Comparison of ENCODE assay signal across 15 mouse cellular contexts in the genomic region with DNA sequence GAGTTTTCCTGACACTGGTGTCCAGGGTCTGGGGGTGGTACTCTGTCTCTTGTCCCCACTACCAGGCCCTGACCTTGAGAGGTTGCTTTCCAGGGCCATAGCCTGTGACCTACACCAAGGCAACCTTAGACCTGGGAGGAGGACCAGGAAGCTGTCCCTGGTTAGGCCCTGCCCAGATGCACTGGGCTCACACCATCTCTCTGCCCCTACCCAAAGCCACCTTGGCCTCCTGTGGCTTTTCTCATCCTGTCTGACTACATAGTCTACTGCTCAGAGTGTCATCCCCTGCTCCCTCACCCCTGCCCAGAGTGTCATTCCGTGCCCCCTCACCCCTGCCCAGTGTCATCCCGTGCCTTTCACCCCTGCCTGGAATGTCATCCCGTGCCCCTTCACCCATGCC. TPM values are rescaled to one million over a fixed set of nuclear protein-coding genes. Genes with fewer than 3 reads are reported as not detected.
DNase-seq lines count a peak whose midpoint lies in the region; ATAC-seq lines count a peak whose summit lies in the region.
"Had no signal": no experiment of that assay in that cellular context is flagged by ENCODE, and none has a peak within 500 bp of the region (broad histone marks: within the 10 kb centered on the region; RNA-seq: fewer than 3 reads in every experiment).

No protein-coding gene starts in this region.

- peaks cover 25% of the 10 kb centered on the region for H3K4me1 ChIP-seq in heart, embryonic 11.5 days (ENCODE audit: control insufficient read depth, insufficient read depth, low read length)
- H3K4me1 ChIP-seq in liver, embryonic 15.5 days (replicated peaks): peaks cover 84% of the 10 kb centered on the region
- peaks cover 9% of the 10 kb centered on the region for H3K4me1 ChIP-seq in neural tube, embryonic 13.5 days (replicated peaks)
- H3K4me1 ChIP-seq: embryonic facial prominence, embryonic 13.5 days had no signal

- no peak overlapping the region for H3K4me3 ChIP-seq in heart, embryonic 11.5 days (ENCODE audit: low read depth, low read length)
- H3K4me3 ChIP-seq in liver, embryonic 15.5 days (replicated peaks): peak overlapping the region; percentile 43
- H3K4me3 ChIP-seq in neural tube, embryonic 13.5 days: no peak overlapping the region
- H3K4me3 ChIP-seq: embryonic facial prominence, embryonic 13.5 days; layer of hippocampus, adult 2 months had no signal

- peak overlapping the region; percentile 67 for H3K27ac ChIP-seq in heart, embryonic 11.5 days (ENCODE audit: low read depth, low read length)
- H3K27ac ChIP-seq in liver, embryonic 15.5 days (replicated peaks): peak overlapping the region; percentile 89
- H3K27ac ChIP-seq in neural tube, embryonic 13.5 days (replicated peaks): no peak overlapping the region
- H3K27ac ChIP-seq: embryonic facial prominence, embryonic 13.5 days; layer of hippocampus, adult 2 months had no signal

- H3K9me3 ChIP-seq in heart, embryonic 11.5 days (replicated peaks; ENCODE audit: control insufficient read depth, low read length): no peaks in the 10 kb centered on the region
- H3K9me3 ChIP-seq in liver, embryonic 15.5 days (replicated peaks): no peaks in the 10 kb centered on the region
- no peaks in the 10 kb centered on the region for H3K9me3 ChIP-seq in neural tube, embryonic 13.5 days
- H3K9me3 ChIP-seq: embryonic facial prominence, embryonic 13.5 days had no signal

- no peak for DNase-seq in heart, postnatal 4 days
- peak; percentile 31 to 56 for DNase-seq in spleen, postnatal 10 days (ENCODE audit: low spot score in 2 of 2)
- no peak for DNase-seq in spleen, adult 12 weeks (ENCODE audit: low spot score)
- DNase-seq in adrenal gland, adult 8-10 months: no peak
- DNase-seq: adrenal gland, postnatal 14 days; cerebellum, adult 11-12 months; kidney, adult 11 months; right cerebral cortex, postnatal 4 days had no signal

- H3K9ac ChIP-seq in heart, embryonic 11.5 days (ENCODE audit: low read depth, low read length): peak overlapping the region; percentile 40
- peak overlapping the region; percentile 60 for H3K9ac ChIP-seq in liver, embryonic 15.5 days
- peak overlapping the region; percentile 27; the same call in 1 of the 2 replicates for H3K9ac ChIP-seq in neural tube, embryonic 13.5 days
- H3K9ac ChIP-seq: embryonic facial prominence, embryonic 13.5 days had no signal

- no peak; the same call in 1 of the 2 replicates for ATAC-seq in heart, embryonic 11.5 days (replicated peaks; ENCODE audit: insufficient number of reproducible peaks, low FRiP score, low TSS enrichment)
- ATAC-seq in liver, embryonic 15.5 days (ENCODE audit: insufficient read depth): peak; percentile 67
- no peak for ATAC-seq in neural tube, embryonic 13.5 days (ENCODE audit: low read depth)
- ATAC-seq in monocyte, adult 5-6 weeks (replicated peaks; ENCODE audit: insufficient number of reproducible peaks, low FRiP score, low TSS enrichment, poor library complexity, severe bottlenecking): no peak
- ATAC-seq: Patski had no signal

- 36% methylated on average over 3 of the region's 3 CpGs for WGBS in heart, embryonic 11.5 days (ENCODE audit: insufficient replicate concordance)
- 14% methylated on average over 3 of the region's 3 CpGs for WGBS in liver, embryonic 15.5 days (ENCODE audit: insufficient replicate concordance)
- 70% methylated on average over 3 of the region's 3 CpGs for WGBS in neural tube, embryonic 13.5 days

- peaks cover 10% of the 10 kb centered on the region; the same call in 1 of the 2 replicates for H3K36me3 ChIP-seq in heart, embryonic 11.5 days (ENCODE audit: control insufficient read depth, insufficient read depth, low read length)
- H3K36me3 ChIP-seq in liver, embryonic 15.5 days (replicated peaks): peaks cover 38% of the 10 kb centered on the region
- peaks cover 36% of the 10 kb centered on the region for H3K36me3 ChIP-seq in neural tube, embryonic 13.5 days

- H3K27me3 ChIP-seq in heart, embryonic 11.5 days (ENCODE audit: control insufficient read depth, insufficient read depth, low read length): no peaks in the 10 kb centered on the region
- no peaks in the 10 kb centered on the region for H3K27me3 ChIP-seq in liver, embryonic 15.5 days
- H3K27me3 ChIP-seq in neural tube, embryonic 13.5 days: no peaks in the 10 kb centered on the region
- H3K27me3 ChIP-seq: embryonic facial prominence, embryonic 13.5 days; Patski had no signal

- H3K4me2 ChIP-seq in heart, embryonic 11.5 days: peak overlapping the region; percentile 47
- H3K4me2 ChIP-seq in liver, embryonic 15.5 days: peak overlapping the region; percentile 79
- H3K4me2 ChIP-seq in neural tube, embryonic 13.5 days: no peak overlapping the region
- H3K4me2 ChIP-seq: embryonic facial prominence, embryonic 13.5 days had no signal

RNA-seq across cellular contexts. Expression of a gene that starts 19.6 kb away (rescaled TPM):
- polyA plus RNA-seq in heart, embryonic 11.5 days (2014; fragmentation: Nextera tagmentation; extraction: Ambion mirVana): 13.5 and 15.8 TPM in 2 replicates
- 10 to 100 TPM; 18.4 to 21.7 TPM for total RNA-seq in heart, postnatal 4 days (2021)
- 9.2 and 10.9 TPM in 2 replicates for polyA plus RNA-seq in liver, embryonic 15.5 days (2015; fragmentation: Nextera tagmentation; extraction: Ambion mirVana)
- polyA plus RNA-seq in neural tube, embryonic 13.5 days (2015; fragmentation: Nextera tagmentation; extraction: Ambion mirVana): 17.5 and 18.8 TPM in 2 replicates
- total RNA-seq in adrenal gland, adult 8-10 months (2022): 10 to 100 TPM; 25.8 to 27.7 (median 27.3) TPM
- 15.9 to 22.4 TPM (median 22.2 TPM) in 3 replicates for total RNA-seq in monocyte, adult 5-6 weeks (2017)

Comparison
In these comparisons a context has a peak if more than half of its experiments do, and no peak if none do; other contexts are left out.
1. DNase-seq: peak in spleen, postnatal 10 days (2 of 2); none in heart, postnatal 4 days (single experiment), spleen, adult 12 weeks (single experiment) and adrenal gland, adult 8-10 months (single experiment).
2. Peak in every context shown above with its lines, with median percentiles within 50 percentile points of each other: H3K9ac ChIP-seq.